Mouse (Mus musculus) urinary bladder, postnatal 4 days (tissue): ENCODE measurements around the gene Fam222b.

ENCODE experiments used
- DNase-seq, 2 experiments: peaks; one replicate each; pipeline ENCODE4 v3.0.0; 2021 to 2022; ENCODE audit warnings: low spot score in 2 of 2

Gene Fam222b

DNA sequence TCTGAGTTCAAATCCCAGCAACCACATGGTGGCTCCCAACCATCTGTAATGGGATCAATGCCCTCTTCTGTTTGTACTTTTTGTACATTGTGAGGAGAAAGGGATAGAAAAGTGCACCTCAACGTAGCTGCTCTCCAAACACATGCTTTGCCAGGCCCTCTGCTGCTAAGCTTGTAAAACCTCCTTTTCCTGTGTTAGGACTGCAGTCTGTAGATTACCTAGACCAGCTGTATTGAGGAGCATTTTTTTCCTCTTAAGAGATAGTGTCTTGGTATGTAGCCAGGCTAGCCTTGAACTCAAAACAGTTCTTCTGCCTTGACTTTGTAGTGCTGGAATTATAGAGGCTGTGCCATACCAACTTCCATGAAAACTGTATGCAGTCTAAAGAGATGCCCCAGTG is 41.7 kb downstream of the Fam222b start:
- DNase-seq: no peak

DNA sequence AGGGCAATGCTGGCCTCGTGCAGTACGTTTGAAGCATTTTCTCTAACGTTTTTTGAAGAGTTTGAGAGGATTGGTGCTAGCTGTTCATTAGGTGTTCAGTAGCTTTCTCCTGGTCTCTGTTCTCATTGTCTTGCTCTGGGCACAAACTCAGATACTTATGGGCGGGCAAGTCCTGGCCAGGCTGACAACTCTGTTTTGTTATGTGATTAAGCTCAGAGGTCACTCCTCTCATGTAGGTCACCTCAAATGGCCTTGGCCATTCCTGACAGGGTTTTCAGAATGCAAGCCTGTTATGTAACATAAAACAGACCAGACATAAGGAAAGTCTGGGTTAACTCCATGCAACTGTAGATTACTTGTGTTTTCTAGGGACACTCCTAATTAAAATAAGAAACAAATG is 43.1 kb downstream of the Fam222b start:
- no peak for DNase-seq

DNA sequence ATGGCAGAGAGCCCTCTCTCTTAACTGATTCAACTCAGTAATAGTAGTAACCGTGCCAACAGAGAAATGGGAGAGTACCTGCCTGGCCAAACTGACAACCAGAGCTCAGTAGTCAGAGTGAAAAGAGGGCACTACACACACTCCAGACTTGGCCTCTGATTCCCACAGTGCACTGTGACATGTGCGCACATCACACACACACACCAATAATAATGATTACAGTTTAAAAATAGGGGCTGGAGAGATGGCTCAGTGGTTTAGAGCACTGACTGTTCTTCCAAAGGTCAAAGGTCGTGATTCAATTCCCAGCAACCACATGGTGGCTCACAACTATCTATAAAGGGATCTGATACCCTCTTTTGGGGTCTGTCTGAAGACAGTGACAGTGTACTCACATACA is 43.6 kb downstream of the Fam222b start:
- no peak for DNase-seq

DNA sequence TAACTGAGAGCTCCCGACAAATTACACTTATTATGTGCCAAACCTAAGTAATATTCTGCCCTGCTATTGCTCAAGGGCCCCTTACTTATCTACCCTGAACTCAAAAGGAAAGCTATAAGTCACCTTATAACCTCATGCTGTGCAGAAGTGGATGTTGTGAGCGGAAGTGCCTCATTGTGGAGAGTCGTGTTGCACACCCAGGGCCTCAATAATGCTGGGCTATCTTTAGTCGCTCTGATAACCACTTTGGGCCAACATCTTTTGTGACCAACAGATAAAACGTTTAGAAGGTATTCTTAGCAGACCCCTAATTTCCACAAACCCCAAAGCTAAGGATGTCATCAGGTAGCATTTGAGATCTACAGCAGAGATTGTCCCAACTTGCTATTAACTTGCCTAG is 46.2 kb downstream of the Fam222b start:
- no peak for DNase-seq

DNA sequence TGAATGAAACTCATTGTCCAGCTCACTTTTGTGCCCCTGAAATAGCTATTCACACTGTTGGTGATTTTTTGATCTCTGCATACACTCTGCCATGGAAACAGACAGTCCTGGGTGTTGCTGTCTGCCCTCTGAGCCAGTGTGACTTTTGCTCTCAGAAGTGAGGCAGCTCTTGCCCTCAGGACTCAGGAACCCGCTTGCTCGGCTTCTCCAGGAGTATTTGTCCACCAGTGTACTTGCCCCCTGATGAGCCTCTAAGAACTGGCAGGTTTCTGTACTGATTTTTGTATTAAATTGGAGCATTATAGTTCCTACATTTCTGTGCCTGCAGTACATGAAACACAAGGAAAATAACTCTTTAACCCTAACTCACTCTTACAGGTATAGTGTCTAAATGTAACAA is 49.1 kb downstream of the Fam222b start:
- no peak for DNase-seq

DNA sequence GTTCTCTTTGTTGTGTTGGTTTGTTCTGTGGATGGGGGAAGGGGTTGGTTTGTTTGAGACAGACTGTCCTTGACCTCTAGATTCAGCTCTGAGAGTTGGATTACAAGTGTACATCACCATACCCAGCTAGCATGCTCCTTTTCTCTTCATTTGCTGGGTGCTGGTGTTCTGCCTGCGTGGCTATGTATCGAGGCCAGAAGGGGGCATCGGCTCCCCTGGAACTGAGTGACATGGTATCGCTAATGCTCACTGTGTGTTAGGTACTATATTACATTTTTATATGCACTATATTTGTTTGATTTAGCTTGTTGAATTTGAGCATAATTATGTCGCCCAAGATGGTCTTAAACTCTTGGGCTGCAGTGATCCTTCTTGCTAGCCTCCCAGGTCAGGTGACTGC is 51.7 kb downstream of the Fam222b start:
- no peak for DNase-seq

DNA sequence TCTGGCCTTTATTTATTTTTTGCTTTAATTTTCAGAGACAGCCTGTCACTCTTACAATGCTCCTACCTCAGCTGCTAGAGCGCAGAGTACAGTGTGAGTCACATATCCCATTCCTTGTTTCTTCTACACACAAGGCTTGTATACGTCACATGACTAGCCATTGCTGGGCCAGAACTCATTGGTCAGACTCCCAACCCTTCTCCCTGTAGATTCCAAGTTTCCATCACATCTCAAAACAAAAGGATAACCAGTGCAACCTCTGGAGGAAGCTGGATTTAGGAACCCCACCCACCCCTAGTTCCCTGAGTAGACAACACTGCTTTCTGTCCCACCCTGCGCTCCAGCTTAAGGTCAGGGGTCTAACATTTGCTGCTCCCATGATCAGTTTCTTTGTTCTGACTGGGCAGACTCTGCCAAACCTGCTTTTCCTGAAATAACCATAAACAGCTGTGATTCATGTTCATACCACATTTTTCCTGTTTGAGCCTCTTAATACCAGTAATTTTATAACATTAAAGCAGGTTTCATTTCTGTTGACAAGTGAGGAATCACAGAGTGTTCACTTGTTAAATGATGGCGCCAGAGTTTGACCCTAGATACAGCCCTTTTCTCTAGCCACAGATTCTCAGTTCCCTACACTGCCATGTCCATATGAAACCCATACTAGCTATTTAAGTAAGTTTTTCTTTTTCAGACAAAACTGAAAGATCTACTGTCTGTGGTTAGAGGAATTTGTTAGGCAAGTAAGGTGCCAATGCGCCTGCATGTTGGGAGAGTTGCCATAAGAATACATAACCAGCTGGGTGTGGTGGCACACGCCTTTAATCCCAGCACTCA is 52.5 kb downstream of the Fam222b start:
- DNase-seq: no peak

DNA sequence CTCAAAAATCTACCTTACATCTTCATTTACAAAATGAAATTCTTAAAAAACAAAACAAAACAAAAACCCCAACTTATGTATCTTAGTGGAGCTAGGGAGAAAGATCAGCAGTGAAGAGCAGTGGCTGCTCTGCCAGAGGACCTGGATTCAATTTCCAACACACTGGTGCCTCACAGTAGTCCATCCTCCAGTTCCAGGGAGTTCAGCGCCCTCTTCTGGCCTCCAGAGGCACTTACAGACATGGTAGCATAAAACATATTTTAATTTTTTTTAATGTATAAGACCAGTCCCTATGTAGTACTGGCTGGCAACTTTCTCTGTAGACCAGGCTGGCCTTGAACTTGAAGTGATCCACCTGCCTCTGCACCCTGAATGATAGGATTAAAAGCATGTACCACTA is 56.7 kb downstream of the Fam222b start:
- no peak for DNase-seq

DNA sequence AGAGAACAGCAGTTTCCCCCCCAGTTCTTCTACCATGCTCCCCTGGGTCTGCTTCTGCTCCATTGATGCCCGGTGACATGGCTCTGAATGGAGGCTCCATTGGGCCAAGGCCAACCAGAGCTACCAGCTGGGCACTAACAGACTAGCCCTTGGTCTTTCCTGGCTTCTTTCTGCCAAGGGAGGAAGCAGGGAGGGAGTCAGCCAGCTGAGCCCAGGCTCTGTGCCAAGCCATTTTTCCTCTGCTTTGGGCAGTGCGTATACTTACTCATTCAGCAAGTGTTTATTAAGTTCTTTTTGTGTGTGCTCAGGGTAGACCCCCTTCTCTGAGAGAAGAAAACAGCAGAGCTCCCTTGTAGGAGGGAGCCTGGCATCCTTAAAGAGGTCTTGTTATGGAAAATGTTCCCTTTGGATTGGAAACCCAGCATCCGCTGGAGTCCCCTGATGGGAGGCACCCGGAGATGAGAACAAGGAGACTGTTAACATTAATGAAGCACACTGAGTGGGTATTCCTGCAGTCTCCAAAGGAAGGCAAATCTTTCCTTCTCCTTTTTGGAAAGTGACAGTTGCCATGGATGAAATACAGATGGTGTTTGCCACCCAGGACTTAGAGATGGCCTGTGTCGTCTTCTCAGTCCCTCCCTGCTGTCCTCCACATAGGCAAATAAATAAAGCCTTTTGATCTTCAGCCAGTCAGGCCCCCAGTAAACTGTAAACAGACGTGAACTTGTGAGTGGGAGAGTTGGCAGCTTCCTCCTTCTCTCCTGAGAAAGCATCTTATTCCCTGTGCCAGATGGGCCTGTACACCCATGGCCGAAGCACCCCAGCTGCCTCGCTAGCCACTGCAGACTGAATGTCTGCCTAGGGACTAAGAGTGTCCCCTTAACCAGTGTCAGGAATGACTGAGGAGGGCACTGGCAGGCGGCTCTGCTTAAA is 58.1 kb downstream of the Fam222b start:
- no peak for DNase-seq

DNA sequence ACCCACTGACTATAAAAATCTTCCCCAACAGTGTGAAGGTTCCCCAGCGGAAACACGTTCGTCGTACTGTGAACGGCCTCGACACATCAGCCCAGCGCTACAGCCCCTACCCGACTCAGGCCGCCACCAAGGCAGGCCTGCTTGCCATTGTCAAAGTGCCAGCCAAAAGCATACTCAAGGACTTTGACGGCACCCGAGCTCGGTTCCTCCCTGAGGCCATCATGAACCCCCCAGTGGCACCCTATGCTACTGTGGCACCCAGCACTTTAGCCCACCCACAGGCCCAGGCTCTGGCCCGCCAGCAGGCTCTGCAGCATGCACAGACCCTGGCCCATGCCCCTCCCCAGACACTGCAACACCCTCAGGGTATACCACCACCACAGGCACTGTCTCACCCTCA is 59.3 kb downstream of the Fam222b start:
- no peak for DNase-seq

DNA sequence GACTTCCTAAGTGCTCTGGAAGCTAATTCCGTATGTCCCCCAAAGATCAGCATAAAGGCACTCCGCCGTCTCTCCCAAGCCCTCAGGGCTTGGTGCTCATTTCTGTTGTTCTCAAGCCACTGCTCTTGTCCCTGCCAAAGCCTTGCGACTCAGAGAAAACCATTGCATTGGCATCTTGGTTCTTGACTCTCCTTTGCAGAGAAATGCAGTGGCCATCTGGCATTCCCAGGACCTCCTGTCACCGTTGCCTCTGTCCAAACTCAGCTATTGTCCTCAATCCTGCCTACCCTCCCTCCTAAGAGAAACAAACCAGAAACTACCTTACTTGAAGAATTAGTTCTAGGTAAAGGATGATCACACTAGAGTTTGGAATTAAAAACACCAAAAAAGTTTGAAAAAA is 61.2 kb downstream of the Fam222b start:
- DNase-seq: no peak

DNA sequence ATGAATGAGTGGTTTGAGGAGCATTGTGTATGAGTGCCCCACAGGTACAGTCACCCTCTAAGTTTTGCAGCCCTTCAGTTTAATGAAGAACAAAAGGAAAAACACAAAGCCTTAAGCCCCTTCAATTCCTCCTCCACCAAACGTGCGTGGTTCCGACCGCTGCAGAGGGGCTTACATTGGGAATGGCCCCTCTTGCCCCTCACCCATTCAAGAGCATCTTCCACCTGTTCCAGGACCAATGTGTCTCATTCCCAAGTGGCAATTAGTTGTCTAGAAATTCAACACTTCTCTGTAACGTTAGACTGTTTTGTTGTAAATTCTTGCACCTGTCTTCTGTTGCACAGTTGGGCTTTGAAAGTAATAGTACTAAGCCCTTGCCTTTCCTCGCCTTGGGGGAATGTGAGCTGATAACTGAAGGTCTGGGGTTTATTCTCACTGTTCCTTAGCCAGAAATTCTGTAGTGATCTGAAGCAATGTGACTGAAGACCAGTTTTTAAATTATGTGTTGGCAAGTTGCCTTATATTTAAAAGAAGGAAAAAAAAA is 61.8 kb downstream of the Fam222b start:
- DNase-seq: no peak

DNA sequence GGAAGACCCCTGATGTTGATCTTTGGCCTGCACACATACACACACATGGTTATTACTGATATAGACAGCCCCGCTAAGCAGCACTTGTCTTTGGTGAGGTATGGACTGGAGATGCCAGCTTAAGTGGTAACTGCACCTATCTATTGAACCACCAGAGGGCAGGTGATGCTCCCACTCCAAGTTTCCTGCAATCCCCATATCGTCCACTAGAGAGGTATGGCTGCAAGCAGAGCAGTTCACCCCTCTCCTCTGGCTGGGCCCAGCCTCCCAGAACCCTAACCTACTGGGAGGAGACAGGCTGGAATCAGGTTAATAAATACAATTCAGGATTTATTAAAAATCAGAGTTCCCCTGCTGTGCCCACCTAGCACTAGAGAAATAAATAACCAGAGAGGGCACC is 64.6 kb downstream of the Fam222b start:
- DNase-seq: peak; percentile 70 to 82

DNA sequence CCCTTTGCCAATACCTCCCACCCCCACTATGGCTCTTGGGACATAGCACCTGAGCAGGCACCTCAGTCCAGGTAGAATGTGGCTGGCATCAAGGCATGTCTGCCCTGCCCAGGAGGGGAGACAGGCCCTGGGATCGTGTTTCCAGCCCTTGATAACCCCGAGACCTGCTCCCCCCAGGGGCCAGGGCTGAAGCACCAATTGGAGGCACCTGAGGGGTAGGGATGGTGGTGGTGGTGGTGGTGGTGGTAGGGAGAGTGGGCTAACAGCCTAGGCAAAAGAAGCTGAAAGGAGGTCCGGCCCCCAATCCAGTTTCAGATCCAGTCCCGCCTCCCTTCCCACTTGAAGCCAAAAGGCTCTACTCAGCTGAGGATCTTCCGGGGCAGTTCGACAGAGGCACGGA is 65.1 kb downstream of the Fam222b start:
- no peak for DNase-seq

DNA sequence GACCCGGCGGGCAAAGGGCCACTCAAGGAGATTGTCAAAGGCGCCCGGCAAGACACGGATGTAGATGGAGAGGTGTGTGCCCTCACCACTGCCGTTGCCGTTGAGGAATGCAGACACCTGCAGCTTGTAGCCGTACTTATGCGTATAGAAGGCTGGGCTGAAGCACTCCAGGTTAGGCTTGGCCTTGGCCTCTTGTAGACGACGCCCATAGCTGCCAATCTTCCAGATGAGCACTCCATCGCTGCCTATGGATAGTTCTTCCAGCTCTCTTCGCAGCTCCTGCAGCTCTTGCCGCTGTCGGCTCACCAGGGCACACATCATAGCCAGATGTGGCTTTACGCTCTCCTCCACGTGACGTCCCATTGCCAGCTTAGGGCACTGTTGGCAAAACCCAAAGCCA is 65.7 kb downstream of the Fam222b start:
- DNase-seq: no peak

DNA sequence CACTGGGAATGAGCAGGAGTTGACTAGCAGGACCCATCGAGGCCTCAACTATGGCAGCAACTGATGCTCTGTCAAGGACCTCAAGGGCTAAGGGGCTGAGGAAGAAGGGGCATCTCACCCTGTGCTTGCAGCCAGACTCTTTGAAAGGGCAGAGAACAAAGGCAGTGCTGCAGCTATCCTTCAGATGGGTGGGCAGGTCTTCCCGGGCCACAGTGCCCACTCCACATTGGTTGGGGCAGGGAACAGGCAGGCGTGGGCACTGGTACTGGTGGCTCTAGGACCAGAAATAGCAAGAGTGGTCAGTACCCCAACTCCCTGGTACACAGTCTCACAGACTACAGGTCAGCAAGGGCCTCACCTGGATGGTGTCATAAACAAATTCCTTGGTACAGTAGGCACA is 66.2 kb downstream of the Fam222b start:
- no peak for DNase-seq

DNA sequence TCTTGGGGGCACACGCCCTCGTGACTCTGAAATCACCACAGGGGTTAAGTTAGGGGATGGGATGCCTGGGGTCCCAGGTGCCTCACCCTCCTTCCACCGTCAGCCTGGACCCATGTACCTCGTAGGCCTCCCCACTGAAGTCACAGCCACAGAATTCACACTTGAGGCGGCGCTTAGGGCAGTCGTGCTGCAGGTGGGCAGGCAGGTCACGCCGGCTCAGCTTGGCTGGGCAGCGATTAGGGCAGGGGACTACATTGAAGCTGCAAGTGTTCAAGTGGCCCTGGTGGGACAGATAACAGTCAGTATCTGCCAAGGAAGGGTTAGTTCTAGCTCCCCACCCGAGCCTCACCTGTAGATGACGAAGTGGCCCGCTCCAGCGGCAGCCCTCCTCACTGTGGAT is 66.7 kb downstream of the Fam222b start:
- no peak for DNase-seq

DNA sequence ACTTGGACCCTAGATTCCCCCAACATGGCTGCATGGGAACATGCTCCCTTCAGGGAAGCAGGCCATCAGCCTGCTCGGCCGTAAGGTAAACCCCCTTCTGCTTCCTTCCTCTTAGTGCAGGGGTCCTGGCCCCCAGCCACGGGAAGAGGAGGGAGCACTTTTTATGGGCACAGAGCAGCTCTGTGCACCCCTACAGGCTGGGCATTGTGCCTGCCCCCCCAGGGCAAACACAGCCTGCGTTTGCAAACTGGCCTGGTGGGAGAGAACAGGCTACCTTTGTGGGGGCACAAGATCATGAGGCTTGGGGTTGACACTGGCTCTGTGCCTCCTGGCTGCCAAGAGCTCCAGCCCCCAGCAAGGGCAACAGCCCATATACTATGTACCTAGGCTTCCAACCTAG is 67.5 kb downstream of the Fam222b start:
- DNase-seq: no peak

DNA sequence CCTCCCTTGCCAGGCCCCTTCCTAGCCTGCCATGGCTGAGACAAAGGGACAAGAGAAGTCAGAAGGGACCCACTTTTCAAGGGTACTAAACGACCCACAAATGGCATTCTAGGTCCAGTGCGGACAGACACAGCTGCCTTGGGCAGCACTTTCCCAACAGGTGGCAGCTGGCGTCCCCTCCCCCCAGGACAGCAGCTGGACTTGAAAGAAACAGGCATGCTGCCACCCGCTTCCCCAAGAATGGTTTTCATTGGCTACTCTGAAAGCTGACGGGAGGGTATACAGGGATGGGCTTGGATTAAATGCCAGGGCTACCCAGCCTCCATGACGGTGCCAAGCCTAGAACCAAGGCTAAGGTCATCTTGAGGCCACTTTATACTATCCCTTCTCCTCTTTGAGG is 68.0 kb downstream of the Fam222b start:
- no peak for DNase-seq

DNA sequence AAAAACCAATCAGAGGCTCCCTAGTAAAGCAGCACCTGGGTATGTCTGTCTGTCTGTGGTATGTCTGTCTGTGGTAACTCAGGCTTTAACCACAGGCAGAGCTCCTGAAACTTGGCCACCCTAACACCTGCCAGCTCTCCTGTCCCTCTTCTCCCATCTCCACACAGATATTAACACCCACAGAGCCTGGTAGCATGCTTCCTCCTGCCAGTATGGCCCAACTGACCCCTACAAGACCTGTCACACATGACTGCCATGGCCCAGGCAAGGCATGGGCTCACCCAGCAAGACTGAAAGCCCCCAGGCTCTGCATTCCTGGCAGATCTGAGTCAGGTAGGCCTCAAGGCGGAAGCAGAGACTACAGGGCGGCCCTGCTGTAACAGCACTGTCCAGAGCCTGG is 68.6 kb downstream of the Fam222b start:
- no peak for DNase-seq

DNA sequence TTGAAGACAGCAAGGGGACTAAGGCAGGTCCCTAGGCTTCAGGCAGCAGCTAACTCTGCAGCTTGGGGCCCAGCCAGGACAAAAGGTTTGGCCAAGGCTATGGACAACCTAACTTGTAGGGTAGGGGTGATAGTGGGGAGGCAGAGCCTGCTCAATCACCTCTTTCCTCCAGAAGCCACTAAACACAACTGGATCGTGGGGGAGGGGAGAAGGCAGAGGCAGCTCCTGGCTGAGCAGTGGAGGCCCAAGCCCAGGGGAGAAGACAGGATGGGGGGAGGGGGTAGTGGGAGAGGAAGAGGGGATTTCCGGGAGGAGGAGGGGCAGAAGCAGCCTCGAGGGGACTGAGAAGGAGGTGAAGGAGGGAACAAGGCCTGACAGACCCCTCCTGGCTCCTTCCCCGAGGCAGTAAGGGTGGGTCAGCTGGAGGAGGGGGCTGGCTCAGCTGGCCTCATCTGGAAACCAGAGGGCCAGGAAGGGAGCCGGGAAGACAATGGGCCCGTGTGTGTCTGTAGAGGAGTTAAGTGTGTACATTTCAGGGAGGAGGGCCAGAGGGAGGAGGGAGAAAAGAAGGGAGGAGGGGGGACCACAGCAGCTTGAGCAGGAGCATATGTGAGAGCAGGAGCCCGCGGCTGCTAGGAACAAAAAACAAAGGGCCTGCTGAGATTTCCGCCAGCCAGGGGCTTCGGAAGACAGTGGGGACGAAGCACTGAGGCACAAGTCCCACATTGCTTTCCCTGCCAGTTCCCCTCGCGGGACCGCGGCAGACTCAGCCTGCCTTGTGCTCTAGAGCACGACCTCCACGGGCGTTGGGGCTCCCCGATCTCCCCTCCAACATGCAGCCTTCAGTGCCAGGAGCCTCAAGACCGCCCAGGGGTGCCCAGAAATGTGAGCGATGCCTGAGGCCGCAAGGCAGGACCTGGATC is 69.5 kb downstream of the Fam222b start:
- DNase-seq: peak; percentile 68 to 74

DNA sequence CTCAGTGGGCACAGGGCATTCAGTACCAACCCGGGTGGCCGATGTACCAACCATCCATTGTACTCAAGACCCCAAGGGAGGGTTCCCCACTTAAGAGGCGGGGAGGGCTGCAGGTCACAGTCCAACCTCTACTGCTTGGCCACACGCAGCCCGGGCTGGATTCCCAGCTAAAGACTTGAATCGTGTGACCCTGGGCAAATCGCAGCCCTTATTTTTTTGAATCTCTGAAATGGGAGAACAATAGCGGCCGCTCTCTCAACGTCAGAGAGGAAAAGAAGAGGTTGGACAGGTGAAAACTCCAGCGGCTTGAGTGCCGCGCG is 70.1 kb downstream of the Fam222b start:
- DNase-seq: no peak
